Mouse (Mus musculus): ENCODE measurements around the gene Cd6. TPM values are rescaled to one million over a fixed set of nuclear protein-coding genes. Genes with fewer than 3 reads are reported as not detected.

Gene Cd6
- polyA plus RNA-seq, 1 experiment from 2014 or later, result not detected

DNA sequence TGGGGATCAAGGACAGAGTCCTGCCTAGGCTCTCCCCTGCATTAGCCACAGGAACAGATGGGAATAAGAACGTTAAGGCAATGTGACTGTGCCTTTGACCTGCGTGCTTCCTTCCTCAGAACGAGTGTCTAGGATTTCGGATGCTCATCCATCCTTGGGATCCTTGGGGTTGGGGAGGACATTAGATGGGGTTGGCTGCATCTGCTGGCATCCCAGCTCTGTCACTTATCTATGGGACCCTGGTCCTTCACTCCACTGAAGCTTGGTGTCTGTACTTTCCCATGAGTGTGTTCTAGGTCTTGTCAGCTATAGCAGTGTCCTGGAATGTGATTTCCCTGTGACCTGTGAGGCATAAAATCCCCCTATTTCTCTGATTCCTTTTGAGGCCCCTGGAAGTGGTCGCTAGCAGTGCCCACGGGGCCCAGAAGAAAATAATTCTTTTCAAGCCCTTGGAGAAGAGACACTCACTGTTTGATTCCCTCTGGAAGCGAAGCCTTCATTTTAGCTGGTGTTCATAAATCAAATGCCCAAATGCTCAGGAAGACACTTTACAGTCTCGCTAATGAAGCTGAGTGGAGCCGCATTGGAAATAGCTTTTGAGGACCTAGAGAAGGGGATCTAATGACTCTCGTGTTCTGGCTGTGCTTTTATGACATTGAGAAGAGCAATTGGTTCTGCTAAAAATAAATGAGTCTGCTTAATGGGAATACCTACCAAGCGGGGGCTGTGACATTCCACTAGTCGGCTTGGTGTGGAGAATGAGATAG lies 60.2 kb downstream of the Cd6 start:
- no peak overlapping the region for H3K4me2 ChIP-seq (ENCODE audit: low read depth, low read length, severe bottlenecking)
- no peaks in the 10 kb centered on the region for H3K4me1 ChIP-seq (replicated peaks; ENCODE audit: control insufficient read depth, insufficient read depth, low read length)
- H3K36me3 ChIP-seq (ENCODE audit: control insufficient read depth, insufficient read depth, low read length), result no peaks in the 10 kb centered on the region
- no peak overlapping the region for H3K4me3 ChIP-seq (ENCODE audit: low read depth, low read length)
- no peaks in the 10 kb centered on the region for H3K9me3 ChIP-seq (ENCODE audit: control insufficient read depth, low read length)
- no peaks in the 10 kb centered on the region for H3K27me3 ChIP-seq (ENCODE audit: control insufficient read depth, insufficient read depth, low read length)
- no peak overlapping the region for H3K9ac ChIP-seq (ENCODE audit: low read length)
- no peak for ATAC-seq (replicated peaks; ENCODE audit: low FRiP score)
- H3K27ac ChIP-seq (ENCODE audit: low read depth, low read length), result no peak overlapping the region
- 76% methylated on average over 12 of the region's 12 CpGs for WGBS
- DNase-seq (ENCODE audit: low spot score), result no peak

DNA sequence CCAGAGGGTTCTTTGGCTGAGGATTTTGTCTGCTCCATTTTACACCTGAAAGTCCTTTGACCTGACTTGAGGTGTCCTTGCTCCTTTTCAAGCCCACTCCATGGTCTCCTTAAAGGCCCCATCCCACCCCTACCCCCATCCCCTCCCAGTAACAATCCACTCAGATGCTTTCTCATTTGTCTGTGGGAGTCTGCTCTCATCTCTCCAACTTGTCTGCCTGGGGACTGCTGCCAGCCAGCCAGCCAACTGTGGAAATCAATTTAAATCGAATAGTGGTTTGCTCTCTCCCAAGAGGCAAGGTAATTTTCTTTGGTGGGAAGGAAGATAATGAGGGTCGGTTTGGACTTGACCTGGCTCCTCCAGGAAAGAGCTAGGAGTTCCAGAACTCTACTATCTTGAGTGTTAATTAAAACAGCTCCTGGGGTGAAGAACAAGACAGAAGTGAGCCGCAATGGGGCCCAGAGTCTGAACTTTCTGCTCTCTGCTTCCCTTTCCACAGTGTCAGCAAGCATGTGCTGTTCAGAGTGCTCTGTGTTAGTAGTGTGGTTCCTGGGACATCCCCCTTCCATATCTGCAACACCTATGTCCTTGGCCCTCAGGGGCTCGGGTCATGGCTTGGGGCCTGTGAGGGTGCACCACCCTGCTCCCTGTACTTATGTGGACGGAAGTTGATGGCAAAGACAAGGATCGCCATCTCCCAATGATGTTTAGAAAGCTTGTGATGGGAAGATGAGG lies 61.0 kb downstream of the Cd6 start:
- Histone ChIP-seq H3K27ac (ENCODE audit: low read depth, low read length) (no peak overlapping the region), H3K4me1 (replicated peaks; ENCODE audit: control insufficient read depth, insufficient read depth, low read length) (no peaks in the 10 kb centered on the region), H3K4me2 (ENCODE audit: low read depth, low read length, severe bottlenecking) (no peak overlapping the region), H3K4me3 (ENCODE audit: low read depth, low read length) (no peak overlapping the region), H3K27me3 (ENCODE audit: control insufficient read depth, insufficient read depth, low read length) (no peaks in the 10 kb centered on the region), H3K36me3 (ENCODE audit: control insufficient read depth, insufficient read depth, low read length) (no peaks in the 10 kb centered on the region), H3K9me3 (ENCODE audit: control insufficient read depth, low read length) (no peaks in the 10 kb centered on the region), H3K9ac (ENCODE audit: low read length) (no peak overlapping the region)
- 65% methylated on average over 6 of the region's 6 CpGs for WGBS
- DNase-seq (ENCODE audit: low spot score), result no peak
- ATAC-seq (replicated peaks; ENCODE audit: low FRiP score), result no peak

DNA sequence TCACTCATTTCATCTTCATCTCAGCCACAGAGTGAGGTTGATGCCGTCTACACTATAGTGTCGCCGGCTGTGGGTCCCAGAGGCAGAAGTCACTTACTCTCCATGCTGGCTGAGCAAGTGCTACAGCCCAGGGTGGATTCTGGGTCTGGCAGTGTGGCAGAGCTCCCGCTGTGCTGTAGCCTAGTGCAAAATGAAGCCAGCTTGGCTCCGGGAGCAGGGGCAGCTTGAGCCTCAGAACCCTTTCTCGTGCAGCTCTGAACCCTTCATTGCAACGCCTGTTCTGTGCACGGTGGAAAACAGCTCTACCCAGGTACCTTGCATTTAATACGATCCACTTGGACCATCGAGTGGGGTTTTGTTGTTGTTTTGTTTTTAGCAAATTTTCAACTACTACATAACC lies 62.2 kb downstream of the Cd6 start:
- H3K4me2 ChIP-seq (ENCODE audit: low read depth, low read length, severe bottlenecking), result no peak overlapping the region
- DNase-seq (ENCODE audit: low spot score) (no peak), ATAC-seq (replicated peaks; ENCODE audit: low FRiP score) (no peak)
- H3K27me3 ChIP-seq (ENCODE audit: control insufficient read depth, insufficient read depth, low read length), result no peaks in the 10 kb centered on the region
- no peaks in the 10 kb centered on the region for H3K36me3 ChIP-seq (ENCODE audit: control insufficient read depth, insufficient read depth, low read length)
- H3K9me3 ChIP-seq (ENCODE audit: control insufficient read depth, low read length), result no peaks in the 10 kb centered on the region
- H3K27ac ChIP-seq (ENCODE audit: low read depth, low read length), result no peak overlapping the region
- H3K9ac ChIP-seq (ENCODE audit: low read length), result no peak overlapping the region
- no peaks in the 10 kb centered on the region for H3K4me1 ChIP-seq (replicated peaks; ENCODE audit: control insufficient read depth, insufficient read depth, low read length)
- 86% methylated on average over 10 of the region's 10 CpGs for WGBS
- no peak overlapping the region for H3K4me3 ChIP-seq (ENCODE audit: low read depth, low read length)

DNA sequence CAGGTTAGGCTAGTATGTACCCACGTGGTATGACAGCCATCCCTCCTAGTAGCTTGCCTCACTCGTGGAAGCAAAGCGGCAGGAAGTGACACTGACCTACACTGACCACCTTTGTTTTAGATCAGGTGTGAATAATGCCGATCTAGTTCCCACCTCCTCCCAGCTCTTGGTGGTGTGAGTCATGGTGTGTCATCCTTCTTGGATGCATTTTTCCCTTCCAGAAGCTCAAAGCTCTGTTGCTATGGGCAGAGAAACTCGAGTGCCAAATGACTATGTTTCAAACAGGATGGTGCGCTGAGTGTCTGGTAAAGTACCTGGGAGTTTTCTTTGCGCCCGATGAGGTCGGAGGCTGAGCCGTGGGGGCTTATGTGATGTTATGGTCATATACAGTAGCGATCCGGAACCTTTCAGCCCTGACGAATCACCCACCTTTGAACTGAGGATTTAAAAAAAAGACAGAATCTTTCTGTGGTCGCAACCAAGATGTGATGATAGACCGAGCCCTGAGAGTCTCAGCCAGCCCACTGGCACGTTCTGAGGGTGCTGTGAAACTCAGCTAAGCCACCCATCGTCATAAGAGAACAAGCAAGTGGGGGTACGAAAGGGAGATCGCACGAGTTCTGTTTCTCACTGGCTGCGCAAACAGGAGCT lies 66.4 kb downstream of the Cd6 start:
- 87% methylated on average over 21 of the region's 21 CpGs for WGBS
- no peak overlapping the region for H3K4me3 ChIP-seq (ENCODE audit: low read depth, low read length)
- ATAC-seq (replicated peaks; ENCODE audit: low FRiP score) (no peak), DNase-seq (ENCODE audit: low spot score) (no peak)
- H3K9me3 ChIP-seq (ENCODE audit: control insufficient read depth, low read length), result no peaks in the 10 kb centered on the region
- no peak overlapping the region for H3K27ac ChIP-seq (ENCODE audit: low read depth, low read length)
- H3K4me2 ChIP-seq (ENCODE audit: low read depth, low read length, severe bottlenecking), result no peak overlapping the region
- no peak overlapping the region for H3K9ac ChIP-seq (ENCODE audit: low read length)
- H3K4me1 ChIP-seq (replicated peaks; ENCODE audit: control insufficient read depth, insufficient read depth, low read length), result no peaks in the 10 kb centered on the region
- no peaks in the 10 kb centered on the region for H3K27me3 ChIP-seq (ENCODE audit: control insufficient read depth, insufficient read depth, low read length)
- H3K36me3 ChIP-seq (ENCODE audit: control insufficient read depth, insufficient read depth, low read length), result no peaks in the 10 kb centered on the region

DNA sequence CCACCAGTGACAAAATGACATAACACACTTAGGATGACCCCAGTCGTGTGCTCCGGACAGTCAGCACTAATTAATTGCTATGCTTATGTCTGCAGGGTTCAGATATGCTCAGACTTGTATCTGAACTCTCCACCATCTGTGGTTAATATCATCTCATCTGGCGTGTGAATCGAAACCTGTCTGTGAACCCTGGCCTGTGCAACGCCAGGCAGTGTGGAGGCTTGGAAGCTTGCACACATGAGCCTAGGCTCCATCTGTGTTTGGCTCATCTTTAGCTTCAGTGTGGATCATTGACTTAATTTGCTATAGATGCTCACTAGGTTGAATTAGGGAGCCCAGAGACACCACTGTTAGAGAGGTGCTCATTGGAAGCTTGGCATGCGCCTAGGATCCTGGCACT lies 67.4 kb downstream of the Cd6 start:
- Histone ChIP-seq H3K9ac (ENCODE audit: low read length) (no peak overlapping the region), H3K36me3 (ENCODE audit: control insufficient read depth, insufficient read depth, low read length) (no peaks in the 10 kb centered on the region), H3K27me3 (ENCODE audit: control insufficient read depth, insufficient read depth, low read length) (no peaks in the 10 kb centered on the region), H3K4me1 (replicated peaks; ENCODE audit: control insufficient read depth, insufficient read depth, low read length) (no peaks in the 10 kb centered on the region), H3K4me2 (ENCODE audit: low read depth, low read length, severe bottlenecking) (no peak overlapping the region), H3K4me3 (ENCODE audit: low read depth, low read length) (no peak overlapping the region), H3K27ac (ENCODE audit: low read depth, low read length) (no peak overlapping the region), H3K9me3 (ENCODE audit: control insufficient read depth, low read length) (no peaks in the 10 kb centered on the region)
- DNase-seq (ENCODE audit: low spot score), result no peak
- WGBS, result 83% methylated on average over 6 of the region's 6 CpGs
- no peak for ATAC-seq (replicated peaks; ENCODE audit: low FRiP score)

DNA sequence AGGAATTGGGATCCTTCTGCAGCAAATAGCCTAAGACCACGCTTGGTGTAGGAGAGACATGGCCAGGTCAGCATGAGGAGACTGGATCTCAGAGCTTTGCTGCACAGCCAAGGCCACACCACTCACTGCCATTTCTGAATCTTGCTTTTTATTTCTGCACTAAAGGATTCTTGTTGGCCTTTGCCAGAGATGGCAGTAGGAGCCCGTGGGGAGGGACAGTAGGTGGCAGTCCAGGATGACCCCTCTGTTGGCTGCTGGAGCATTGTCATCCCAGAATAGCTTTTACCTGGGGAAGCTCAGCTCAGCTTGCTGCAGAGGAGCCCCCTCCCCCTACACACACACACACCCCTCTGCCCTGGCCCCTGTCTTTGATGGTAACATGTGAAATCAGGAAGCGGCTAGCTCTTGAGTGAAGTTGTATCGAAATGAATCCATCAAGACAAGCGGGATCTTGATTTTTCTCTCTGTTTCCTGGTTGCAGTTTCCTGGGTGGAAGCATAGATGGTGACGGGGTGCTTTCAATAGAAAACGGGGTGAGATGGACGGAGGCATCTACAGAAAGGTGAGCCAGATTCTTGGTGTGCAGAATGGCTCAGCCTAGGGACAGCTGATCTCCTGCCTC lies 68.0 kb downstream of the Cd6 start:
- DNase-seq (ENCODE audit: low spot score) (no peak), ATAC-seq (replicated peaks; ENCODE audit: low FRiP score) (no peak)
- 88% methylated on average over 8 of the region's 8 CpGs for WGBS

DNA sequence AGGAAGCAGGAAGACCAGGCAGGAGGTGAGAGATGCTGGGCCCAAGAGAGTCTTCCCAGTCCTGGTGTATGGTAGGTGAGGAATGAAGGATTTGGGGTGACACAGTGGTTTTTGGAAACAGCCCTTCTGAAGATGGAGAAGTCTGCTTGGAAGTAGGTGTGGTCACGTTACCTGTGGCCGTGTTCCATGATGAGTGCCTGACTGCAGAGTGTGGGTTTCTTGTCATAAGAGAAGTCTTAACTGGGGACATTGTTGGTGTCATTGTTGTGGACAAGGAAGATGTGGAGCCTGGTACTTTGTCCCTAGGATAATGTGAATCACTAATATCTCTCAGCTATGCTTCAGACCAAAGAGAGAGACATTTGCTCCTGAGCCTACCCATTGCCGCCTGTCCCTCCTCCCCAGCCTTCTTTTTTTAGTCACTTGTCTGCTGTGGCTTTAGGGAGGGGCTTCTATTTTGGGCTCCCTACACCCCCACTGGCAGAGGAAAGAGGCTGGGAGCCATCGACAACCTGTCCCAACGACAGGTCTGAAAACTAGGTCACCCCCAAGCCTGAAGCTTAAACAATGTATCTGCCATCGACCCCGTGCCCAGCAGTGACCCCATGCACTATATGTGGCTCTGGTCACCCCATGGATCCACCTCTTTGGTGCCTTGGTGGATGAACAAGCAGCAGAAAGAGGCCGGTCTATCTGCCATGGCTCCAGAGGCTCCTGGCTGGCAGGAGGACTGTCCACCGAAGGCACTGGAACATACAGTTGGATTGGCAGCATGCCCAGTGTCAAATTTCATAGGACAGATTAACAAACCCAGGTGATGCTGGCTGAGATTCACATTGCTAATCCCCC lies 69.7 kb downstream of the Cd6 start:
- Histone ChIP-seq H3K9ac (ENCODE audit: low read length) (no peak overlapping the region), H3K9me3 (ENCODE audit: control insufficient read depth, low read length) (no peaks in the 10 kb centered on the region), H3K4me1 (replicated peaks; ENCODE audit: control insufficient read depth, insufficient read depth, low read length) (no peaks in the 10 kb centered on the region), H3K4me2 (ENCODE audit: low read depth, low read length, severe bottlenecking) (no peak overlapping the region), H3K36me3 (ENCODE audit: control insufficient read depth, insufficient read depth, low read length) (no peaks in the 10 kb centered on the region), H3K27me3 (ENCODE audit: control insufficient read depth, insufficient read depth, low read length) (no peaks in the 10 kb centered on the region), H3K4me3 (ENCODE audit: low read depth, low read length) (no peak overlapping the region), H3K27ac (ENCODE audit: low read depth, low read length) (no peak overlapping the region)
- 84% methylated on average over 9 of the region's 9 CpGs for WGBS
- DNase-seq (ENCODE audit: low spot score) (no peak), ATAC-seq (replicated peaks; ENCODE audit: low FRiP score) (no peak)

More for the DNA sequence above, 68.0 kb downstream of the Cd6 start:
- no peak overlapping the region for H3K4me2 ChIP-seq (ENCODE audit: low read depth, low read length, severe bottlenecking)
- no peaks in the 10 kb centered on the region for H3K4me1 ChIP-seq (replicated peaks; ENCODE audit: control insufficient read depth, insufficient read depth, low read length)
- H3K36me3 ChIP-seq (ENCODE audit: control insufficient read depth, insufficient read depth, low read length), result no peaks in the 10 kb centered on the region
- no peaks in the 10 kb centered on the region for H3K9me3 ChIP-seq (ENCODE audit: control insufficient read depth, low read length)
- no peak overlapping the region for H3K4me3 ChIP-seq (ENCODE audit: low read depth, low read length)
- no peak overlapping the region for H3K27ac ChIP-seq (ENCODE audit: low read depth, low read length)
- H3K9ac ChIP-seq (ENCODE audit: low read length), result no peak overlapping the region
- H3K27me3 ChIP-seq (ENCODE audit: control insufficient read depth, insufficient read depth, low read length), result no peaks in the 10 kb centered on the region

DNA sequence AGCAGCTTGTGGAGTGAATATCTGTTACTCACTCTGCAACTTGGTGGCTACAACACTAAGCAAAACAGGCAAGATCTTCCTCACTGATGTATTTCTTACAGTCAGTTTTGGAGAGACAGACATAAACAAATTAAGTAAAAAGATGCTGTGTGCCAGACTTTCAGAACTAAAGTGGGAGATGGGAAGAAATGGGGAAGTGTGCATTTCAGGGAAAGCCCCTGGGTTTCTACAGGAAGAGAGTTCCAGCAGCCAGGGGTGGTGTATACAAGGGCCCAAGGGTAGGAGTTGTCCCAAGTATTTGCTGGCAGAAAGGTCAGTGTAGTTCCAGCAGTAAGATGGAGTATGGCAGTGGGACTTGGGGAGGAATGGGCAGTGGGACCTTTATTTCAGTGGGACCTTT lies 70.3 kb downstream of the Cd6 start:
- Histone ChIP-seq H3K4me1 (replicated peaks; ENCODE audit: control insufficient read depth, insufficient read depth, low read length) (no peaks in the 10 kb centered on the region), H3K27me3 (ENCODE audit: control insufficient read depth, insufficient read depth, low read length) (no peaks in the 10 kb centered on the region), H3K27ac (ENCODE audit: low read depth, low read length) (no peak overlapping the region), H3K36me3 (ENCODE audit: control insufficient read depth, insufficient read depth, low read length) (no peaks in the 10 kb centered on the region), H3K9me3 (ENCODE audit: control insufficient read depth, low read length) (no peaks in the 10 kb centered on the region), H3K4me2 (ENCODE audit: low read depth, low read length, severe bottlenecking) (no peak overlapping the region), H3K4me3 (ENCODE audit: low read depth, low read length) (no peak overlapping the region), H3K9ac (ENCODE audit: low read length) (no peak overlapping the region)
- ATAC-seq (replicated peaks; ENCODE audit: low FRiP score) (no peak), DNase-seq (ENCODE audit: low spot score) (no peak)

All from forebrain, embryonic 11.5 days (tissue).